Mouse (Mus musculus) frontal cortex, postnatal 14 days (tissue): ENCODE results near the gene Rasgef1b.
A peak's percentile ranks its signal among the peaks of the same experiment; 100 is the strongest.

Experiments used
- DNase-seq, 2 experiments: peaks; one replicate each; pipeline ENCODE4 v3.0.0; 2022; ENCODE audit warnings: low spot score in 2 of 2

The Rasgef1b gene

GRCm38 (mm10) chr5:99252203-99253135, 476.4 kb downstream of the Rasgef1b start:
- peak; percentile 92 to 97 for DNase-seq

- peak; percentile 47 to 49 for DNase-seq
Measured at GRCm38 (mm10) chr5:99251379-99252202, 477.3 kb downstream of the Rasgef1b start.

- DNase-seq: no peak
Measured at GRCm38 (mm10) chr5:99250820-99251219, 478.0 kb downstream of the Rasgef1b start.

- peak; percentile 91 to 99 for DNase-seq
Measured at GRCm38 (mm10) chr5:99248501-99248900, 480.4 kb downstream of the Rasgef1b start.

- DNase-seq: no peak
Measured at GRCm38 (mm10) chr5:99247915-99248314, 480.9 kb downstream of the Rasgef1b start.

DNA sequence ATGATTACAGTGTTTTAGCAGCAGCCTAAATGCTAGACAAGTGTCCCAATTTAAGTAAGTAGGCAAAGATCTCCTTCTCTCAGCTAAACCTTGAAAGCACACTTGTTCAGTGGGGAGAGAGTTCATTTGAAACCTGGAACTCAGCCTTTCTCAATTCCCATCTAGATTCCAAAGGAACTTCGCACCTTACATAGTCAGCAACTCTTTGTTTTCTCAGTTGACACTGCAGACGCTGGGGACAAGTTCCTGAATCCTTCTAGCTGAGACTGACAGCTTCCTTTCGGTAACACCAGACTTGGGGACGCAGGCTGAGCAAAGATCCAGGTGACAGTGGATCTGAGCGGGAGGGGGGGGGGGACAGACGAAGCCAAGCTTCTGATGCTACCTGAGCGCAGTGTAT, 481.4 kb downstream of the Rasgef1b start:
- DNase-seq: no peak

DNA sequence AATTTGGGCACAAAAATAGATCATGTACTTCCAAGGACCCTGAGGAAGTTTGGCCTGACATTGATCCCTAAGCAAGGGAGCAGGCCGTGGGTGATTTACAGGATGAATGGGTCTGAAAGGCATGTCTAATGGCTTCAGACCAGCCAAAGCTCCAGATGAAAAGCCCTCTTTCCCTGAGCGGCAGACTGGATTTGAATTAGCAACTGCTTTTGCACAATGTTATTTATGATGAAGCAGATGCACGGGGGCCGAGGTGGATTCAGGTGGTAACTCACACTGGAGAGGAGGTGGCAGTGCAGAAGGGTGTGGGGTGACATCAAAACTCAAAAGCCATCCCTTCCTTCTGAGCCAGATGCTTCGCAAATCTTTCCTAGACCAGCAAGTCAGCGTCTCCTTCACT, 481.9 kb downstream of the Rasgef1b start:
- no peak for DNase-seq

DNA sequence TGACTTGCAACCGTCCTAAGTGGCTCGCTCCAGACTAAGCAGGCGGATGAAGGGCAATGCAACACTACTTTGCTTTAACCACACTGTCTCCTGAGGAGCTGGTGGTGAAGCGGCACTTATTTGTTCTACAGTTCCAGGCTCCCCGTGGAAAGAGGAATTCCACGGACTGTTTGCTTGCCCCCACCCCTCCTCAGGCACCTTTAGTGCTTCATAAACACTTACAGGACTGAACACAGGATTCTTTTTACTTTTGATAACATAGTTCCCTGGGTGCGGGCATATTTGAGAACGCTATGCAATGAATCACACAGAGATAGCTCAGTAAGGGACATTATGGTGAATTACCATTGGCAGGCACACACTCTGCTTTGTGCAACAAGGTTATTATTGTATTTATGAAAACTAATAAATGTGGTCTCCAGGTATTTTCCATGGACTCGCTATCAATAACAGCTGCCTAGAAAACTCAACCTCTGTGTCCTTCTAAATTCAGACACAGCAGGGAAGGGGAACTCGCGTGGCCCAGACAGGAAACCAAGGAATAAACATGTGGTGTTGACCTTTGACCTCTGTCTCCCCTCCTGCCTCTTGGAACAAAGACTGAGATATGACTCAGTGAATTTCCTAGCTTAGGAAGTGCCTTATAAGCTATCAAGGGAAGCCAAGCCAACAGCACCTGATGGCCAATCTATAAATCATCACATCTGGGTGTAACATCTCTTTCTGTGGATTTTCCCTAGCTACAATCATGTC, 486.7 kb downstream of the Rasgef1b start:
- no peak for DNase-seq

GRCm38 (mm10) chr5:99240501-99240900, 488.4 kb downstream of the Rasgef1b start:
- no peak for DNase-seq

DNA sequence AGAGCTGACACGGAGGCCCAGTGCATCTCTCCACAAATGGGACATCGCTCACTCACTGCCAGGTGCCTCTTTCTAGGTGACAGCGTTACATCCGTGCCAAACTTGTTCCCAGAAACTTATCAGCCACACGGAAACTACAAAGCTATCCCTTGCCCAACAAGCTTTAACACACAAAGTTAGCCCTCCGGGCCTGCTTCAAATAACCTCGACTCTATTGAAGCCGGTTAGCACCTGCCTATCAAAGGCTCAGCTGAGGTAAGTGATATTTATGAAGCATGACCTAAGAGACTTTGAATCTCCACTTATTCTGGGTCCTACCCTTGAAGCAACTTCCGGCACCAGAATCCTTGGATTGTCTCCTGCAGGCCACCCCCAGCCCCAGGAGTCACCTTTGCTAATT, 489.2 kb downstream of the Rasgef1b start:
- no peak for DNase-seq

DNA sequence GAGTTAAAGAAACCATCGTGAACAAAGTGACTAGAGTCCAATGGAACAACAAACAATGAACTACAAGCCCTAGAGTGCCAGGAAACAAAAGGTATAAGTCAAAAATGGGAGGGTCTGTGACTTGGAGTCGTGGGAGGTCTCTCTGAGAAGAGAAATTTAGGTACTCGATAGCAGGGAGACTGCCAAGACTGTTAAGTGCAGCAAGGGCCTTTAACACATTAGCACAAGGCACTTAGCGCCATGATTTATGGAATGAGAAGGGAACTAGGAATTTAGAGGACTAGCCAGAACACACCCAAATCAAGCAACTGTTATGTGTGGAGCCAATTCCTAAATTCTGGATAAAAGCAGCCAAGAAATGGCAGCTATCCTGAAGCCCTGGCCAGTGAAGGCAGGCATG, 490.7 kb downstream of the Rasgef1b start:
- no peak for DNase-seq

DNA sequence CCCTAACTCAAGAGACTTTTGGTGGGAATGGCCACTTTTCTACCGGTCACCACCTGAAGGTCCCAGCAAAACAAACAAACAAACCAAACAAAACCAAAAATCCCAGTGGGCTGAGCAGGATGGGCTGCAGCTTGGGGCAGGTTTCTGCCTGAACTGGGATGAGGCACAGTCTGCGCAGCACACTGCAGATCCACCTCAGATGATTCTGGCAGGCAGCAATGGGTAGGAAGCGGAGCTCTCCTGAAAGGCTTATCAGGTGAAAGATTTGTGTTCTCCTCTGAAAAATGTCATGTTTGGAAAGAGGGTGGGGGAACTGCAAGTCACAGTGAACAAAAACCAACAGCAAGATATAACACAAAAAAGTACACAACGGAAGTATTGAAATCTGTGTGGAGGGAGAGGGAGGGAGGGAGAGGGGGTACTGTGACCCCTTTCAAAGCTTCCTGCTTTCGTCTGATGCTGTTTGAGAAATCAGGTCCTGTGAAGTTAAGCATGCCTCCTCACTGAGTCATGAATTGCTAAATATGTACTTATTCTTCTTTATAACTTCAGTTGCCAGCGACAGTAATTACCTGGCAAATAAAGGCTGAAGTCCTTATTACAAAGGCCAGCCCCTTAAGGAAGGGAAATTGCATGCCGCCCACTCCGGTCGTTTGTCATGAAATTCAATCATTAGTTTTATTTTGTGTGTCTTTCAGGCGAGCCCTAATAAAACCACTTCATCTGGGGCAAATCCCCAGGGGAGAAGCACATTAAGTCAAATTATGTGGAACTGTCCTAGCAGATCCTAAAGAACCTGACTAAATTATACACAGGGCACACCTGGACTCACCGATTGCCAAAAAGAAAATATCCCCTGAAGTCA, 491.7 kb downstream of the Rasgef1b start:
- DNase-seq: no peak

- DNase-seq: no peak
Measured at GRCm38 (mm10) chr5:99236431-99236830, 492.4 kb downstream of the Rasgef1b start.

DNA sequence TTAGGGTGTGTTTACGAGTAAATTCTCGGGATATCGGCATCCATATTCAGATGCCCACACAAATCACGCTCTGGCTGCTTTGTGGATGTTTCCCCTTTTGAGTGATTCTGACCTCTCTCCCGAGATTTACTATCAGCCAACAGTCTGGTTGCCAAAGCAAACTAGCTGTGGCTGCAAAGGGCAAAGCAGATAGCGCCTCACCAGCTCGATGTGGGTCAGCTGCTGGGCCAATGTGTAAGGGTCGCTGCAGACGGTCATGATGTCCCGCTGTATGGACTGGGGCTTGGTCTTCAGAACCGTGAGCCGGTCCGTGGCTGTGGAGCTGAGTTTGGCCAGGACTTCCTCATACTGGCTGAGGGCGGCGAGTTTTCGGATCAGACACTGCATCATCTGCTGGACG, 494.6 kb downstream of the Rasgef1b start:
- no peak for DNase-seq

DNA sequence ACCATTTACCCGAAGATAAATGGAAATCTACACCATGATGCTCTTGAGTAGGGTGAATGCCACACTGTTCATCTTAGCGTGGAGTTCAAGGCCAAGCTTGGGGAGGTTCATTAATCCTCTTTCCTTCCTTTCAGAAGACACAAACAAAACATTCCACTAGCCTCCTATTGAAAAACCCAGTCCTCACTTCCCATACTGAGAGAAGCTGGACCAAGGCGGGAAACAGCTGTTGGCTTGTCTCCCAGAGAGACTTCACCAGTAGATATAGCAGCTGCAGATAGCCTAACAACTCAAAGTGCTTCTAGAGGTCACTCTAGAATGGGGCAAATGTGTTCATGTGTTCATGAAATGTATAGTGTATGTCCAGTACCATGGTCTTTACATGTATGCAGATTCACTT, 495.7 kb downstream of the Rasgef1b start:
- no peak for DNase-seq

- no peak for DNase-seq
Measured at GRCm38 (mm10) chr5:99232410-99232809, 496.5 kb downstream of the Rasgef1b start.

DNA sequence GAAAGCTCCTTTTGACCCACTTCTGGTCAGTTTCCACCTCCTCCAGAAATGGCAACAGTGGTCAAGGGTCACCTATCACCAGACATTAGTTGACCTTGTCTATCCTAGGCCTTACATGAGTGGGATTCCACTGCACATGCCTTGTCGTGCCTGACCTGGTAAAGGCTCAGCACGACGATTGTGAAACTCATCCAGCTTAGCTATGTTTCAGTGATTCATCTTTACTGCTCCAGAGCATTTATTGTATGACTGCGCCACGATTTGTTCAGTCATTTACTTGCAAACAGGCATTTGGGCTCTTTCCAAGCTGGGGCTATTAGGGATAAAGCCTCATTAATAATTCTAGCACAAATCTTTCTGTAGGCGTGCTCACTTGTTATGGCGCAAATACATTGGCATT, 498.4 kb downstream of the Rasgef1b start:
- DNase-seq: no peak

DNA sequence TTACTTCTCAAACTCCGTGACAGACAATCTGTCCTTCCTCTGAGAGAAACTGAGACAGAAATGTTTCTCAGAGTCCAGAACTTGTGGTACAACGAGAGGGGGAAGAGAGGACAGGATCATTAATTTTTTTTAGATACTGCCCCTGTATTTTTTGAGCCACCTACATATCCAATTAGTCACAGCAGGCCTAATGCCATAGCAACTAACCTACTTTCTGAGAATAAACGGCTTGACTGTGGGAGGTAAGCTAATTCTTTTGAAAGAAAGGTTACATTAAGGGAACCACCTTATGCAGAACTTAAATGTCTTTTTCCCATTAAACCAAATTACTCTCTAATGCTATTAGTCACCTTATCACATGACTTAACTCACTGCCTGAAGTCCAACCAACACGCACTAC, 501.5 kb downstream of the Rasgef1b start:
- no peak for DNase-seq

GRCm38 (mm10) chr5:99224571-99225011, 504.3 kb downstream of the Rasgef1b start:
- no peak for DNase-seq

DNA sequence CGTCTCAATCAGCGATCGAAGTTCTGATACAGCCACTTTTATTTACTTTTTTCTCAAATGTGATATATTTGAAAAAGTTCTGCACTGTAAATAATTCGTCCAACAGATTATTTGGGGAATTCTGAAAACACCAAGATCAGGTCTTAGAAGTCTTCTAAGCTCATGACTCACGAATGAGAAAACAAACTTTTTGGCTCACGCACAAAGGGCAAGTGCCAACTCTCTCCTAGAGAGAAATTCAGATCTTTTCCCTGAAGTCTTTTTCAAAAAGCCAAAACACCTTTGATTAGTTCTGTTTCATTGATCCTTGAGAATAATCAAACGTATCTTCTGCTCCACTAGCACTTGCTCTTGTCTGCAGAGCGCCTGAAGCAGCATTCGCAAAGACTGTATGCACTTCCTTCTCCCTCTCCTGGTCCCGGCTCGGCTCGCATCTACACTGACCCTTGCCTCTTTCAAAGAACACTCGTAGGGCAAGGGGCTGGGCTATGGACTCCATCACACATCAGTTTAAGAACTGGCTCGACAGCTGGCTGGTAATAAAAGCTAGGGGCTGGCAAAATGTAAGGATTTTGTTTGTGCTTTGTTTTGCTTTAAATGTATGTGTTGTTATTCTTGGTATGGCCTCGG, 504.9 kb downstream of the Rasgef1b start:
- DNase-seq: no peak
